Mouse (Mus musculus) brown adipose tissue, adult 24 weeks (tissue): ENCODE results near the gene Gkap1. TPM values are rescaled to one million over a fixed set of nuclear protein-coding genes. Genes with fewer than 3 reads are reported as not detected.

Experiments
- H3K27ac ChIP-seq: fragments of 200-500 bp; replicated peaks from 2 replicates; pipeline ENCODE4 v1.5.1; 2012; ENCODE audit warnings: low read depth, mild to moderate bottlenecking, low read length
- H3K4me1 ChIP-seq: fragments of 200-500 bp; 2 replicates; pipeline ENCODE4 v1.6.1; 2012; ENCODE audit warnings: low read length, mixed read lengths; ENCODE audit not compliant: control insufficient read depth, insufficient read depth, insufficient read length
- H3K4me3 ChIP-seq: fragments of 200-500 bp; 2 replicates; pipeline ENCODE4 v1.5.1; 2012; ENCODE audit warnings: low read depth, mild to moderate bottlenecking, low read length, moderate library complexity; ENCODE audit not compliant: insufficient read depth
- polyA plus RNA-seq: library from polyadenylated mRNA; stranded (reverse); fragments of >200 nt; gene quantifications from 2 replicates; pipeline ENCODE4 v1.2.4, GENCODE M21; 2012; ENCODE audit not compliant: missing spikeins, insufficient read depth, insufficient read length

The Gkap1 gene
- polyA plus RNA-seq, 1 experiment: 45.5 TPM

- Histone ChIP-seq H3K4me3 (no peak overlapping the region), H3K4me1 (peaks cover 9% of the 10 kb centered on the region), H3K27ac (no peak overlapping the region; the same call in 1 of the 2 replicates)
Measured at GRCm38 (mm10) chr13:58197981-58198640, 77.4 kb downstream of the Gkap1 start.

GRCm38 (mm10) chr13:58197211-58197610 is 78.3 kb downstream of the Gkap1 start:
- peak overlapping the region; percentile 27; the same call in 1 of the 2 replicates for H3K27ac ChIP-seq
- H3K4me3 ChIP-seq: no peak overlapping the region
- peaks cover 5% of the 10 kb centered on the region for H3K4me1 ChIP-seq

GRCm38 (mm10) chr13:58194908-58195307 is 80.6 kb downstream of the Gkap1 start:
- Histone ChIP-seq H3K27ac (peak overlapping the region; percentile 91), H3K4me3 (no peak overlapping the region), H3K4me1 (peaks cover 5% of the 10 kb centered on the region; the same call in 1 of the 2 replicates)

GRCm38 (mm10) chr13:58193221-58193620 is 82.3 kb downstream of the Gkap1 start:
- no peak overlapping the region for H3K27ac ChIP-seq
- peaks cover 5% of the 10 kb centered on the region; the same call in 1 of the 2 replicates for H3K4me1 ChIP-seq
- H3K4me3 ChIP-seq: no peak overlapping the region

- Histone ChIP-seq H3K4me3 (no peak overlapping the region), H3K4me1 (peaks cover 5% of the 10 kb centered on the region; the same call in 1 of the 2 replicates), H3K27ac (no peak overlapping the region)
Measured at GRCm38 (mm10) chr13:58192146-58192545, 83.4 kb downstream of the Gkap1 start.

- Histone ChIP-seq H3K4me3 (no peak overlapping the region), H3K4me1 (0 out of 2 replicates have a peak, but pooled peaks cover 3% of the 10 kb centered on the region), H3K27ac (no peak overlapping the region)
Measured at GRCm38 (mm10) chr13:58191516-58191915, 84.0 kb downstream of the Gkap1 start.

- H3K27ac ChIP-seq: no peak overlapping the region
- H3K4me3 ChIP-seq: no peak overlapping the region
- 0 out of 2 replicates have a peak, but pooled peaks cover under 1% of the 10 kb centered on the region for H3K4me1 ChIP-seq
Measured at GRCm38 (mm10) chr13:58189473-58189872, 86.0 kb downstream of the Gkap1 start.

- no peaks in the 10 kb centered on the region for H3K4me1 ChIP-seq
- no peak overlapping the region for H3K4me3 ChIP-seq
- H3K27ac ChIP-seq: no peak overlapping the region
Measured at GRCm38 (mm10) chr13:58188412-58188811, 87.1 kb downstream of the Gkap1 start.

- no peak overlapping the region for H3K4me3 ChIP-seq
- no peaks in the 10 kb centered on the region for H3K4me1 ChIP-seq
- no peak overlapping the region for H3K27ac ChIP-seq
Measured at GRCm38 (mm10) chr13:58187751-58188150, 87.7 kb downstream of the Gkap1 start.

- Histone ChIP-seq H3K4me1 (no peaks in the 10 kb centered on the region), H3K4me3 (no peak overlapping the region), H3K27ac (no peak overlapping the region)
Measured at GRCm38 (mm10) chr13:58186281-58186680, 89.2 kb downstream of the Gkap1 start.

- Histone ChIP-seq H3K27ac (no peak overlapping the region), H3K4me3 (no peak overlapping the region), H3K4me1 (no peaks in the 10 kb centered on the region)
Measured at GRCm38 (mm10) chr13:58184111-58184510, 91.4 kb downstream of the Gkap1 start.

Other genes starting within 250 kb of the Gkap1 start
- gene Klhl3, start 162.1 kb downstream of the Gkap1 start, polyA plus RNA-seq: 0.20 and 0.46 TPM in 2 replicates
- 31.9 and 46.9 TPM in 2 replicates for gene Hnrnpa0, start 147.1 kb downstream of the Gkap1 start, polyA plus RNA-seq
- 35.6 and 46.5 TPM in 2 replicates for gene Idnk, start 118.0 kb downstream of the Gkap1 start, polyA plus RNA-seq
- 92.7 and 94.0 TPM in 2 replicates for gene Ubqln1, start 60.0 kb downstream of the Gkap1 start, polyA plus RNA-seq
- 0.32 TPM in 1 of 2 replicates, not detected in the other for gene Kif27, start 83.4 kb upstream of the Gkap1 start, polyA plus RNA-seq
- gene 2210016F16Rik, start 109.5 kb upstream of the Gkap1 start, polyA plus RNA-seq: 30.3 and 32.8 TPM in 2 replicates
- 16.1 and 25.2 TPM in 2 replicates for gene Rmi1, start 126.5 kb upstream of the Gkap1 start, polyA plus RNA-seq
- 379 and 394 TPM in 2 replicates for gene Hnrnpk, start 127.6 kb upstream of the Gkap1 start, polyA plus RNA-seq